Mouse (Mus musculus) MEL (cell line): ENCODE data around the gene Syt8. TPM values are rescaled to one million over a fixed set of nuclear protein-coding genes. Genes with fewer than 3 reads are reported as not detected.

ENCODE experiments used
- DNase-seq: peaks from one replicate; pipeline ENCODE4 v3.0.0; 2011; ENCODE audit warnings: low read depth, low spot score
- H3K27ac ChIP-seq: 2 replicates; pipeline ENCODE4 v1.5.1; 2012; ENCODE audit warnings: low read depth, mild to moderate bottlenecking, control low read depth, low read length, moderate library complexity; ENCODE audit not compliant: control insufficient read depth
- H3K27me3 ChIP-seq, 2 experiments: fragments of 150-350 bp in 1 of 2; sonication (generic) in 1 of 2; 2 replicates each; pipeline ENCODE4 v1.6.1; 2012; ENCODE audit warnings: low read length in 2 of 2, mild to moderate bottlenecking in 2 of 2, improper control_type of control experiment in 1 of 2, moderate library complexity in 1 of 2; ENCODE audit not compliant: insufficient read depth in 2 of 2, control insufficient read depth in 1 of 2
- H3K36me3 ChIP-seq, 2 experiments: 2 replicates each; pipeline ENCODE4 v1.6.1; 2012 to 2014; ENCODE audit warnings: low read length in 2 of 2, improper control_type of control experiment in 1 of 2, inconsistent platforms in 1 of 2, mild to moderate bottlenecking in 1 of 2; ENCODE audit not compliant: insufficient read depth in 2 of 2, control insufficient read depth in 1 of 2
- H3K4me1 ChIP-seq, 2 experiments: fragments of 150-350 bp in 1 of 2; sonication (generic) in 1 of 2; 2 replicates each; pipeline ENCODE4 v1.6.1; 2012; ENCODE audit warnings: low read length in 2 of 2, improper control_type of control experiment in 1 of 2, mild to moderate bottlenecking in 1 of 2; ENCODE audit not compliant: insufficient read depth in 2 of 2, control insufficient read depth in 1 of 2
- H3K4me3 ChIP-seq, 2 experiments: fragments of 150-350 bp in 1 of 2; sonication (generic) in 1 of 2; 2 replicates each; pipeline ENCODE4 v1.5.1; 2012; ENCODE audit warnings: low read depth in 2 of 2, low read length in 2 of 2, mild to moderate bottlenecking in 2 of 2, moderate library complexity in 2 of 2, control low read depth in 1 of 2, improper control_type of control experiment in 1 of 2; ENCODE audit not compliant: control insufficient read depth in 1 of 2, insufficient read depth in 1 of 2
- H3K79me2 ChIP-seq: 2 replicates; pipeline ENCODE4 v1.6.1; 2012; ENCODE audit warnings: mild to moderate bottlenecking, low read length, moderate library complexity; ENCODE audit not compliant: control insufficient read depth, poor library complexity, insufficient read depth
- H3K9ac ChIP-seq: 2 replicates; pipeline ENCODE4 v1.6.1; 2012; ENCODE audit warnings: low read depth, mild to moderate bottlenecking, control low read depth, low read length, moderate library complexity; ENCODE audit not compliant: control insufficient read depth, poor library complexity, severe bottlenecking
- H3K9me3 ChIP-seq: fragments of 150-350 bp; sonication (generic); replicated peaks from 2 replicates; pipeline ENCODE4 v1.6.1; 2012; ENCODE audit warnings: mild to moderate bottlenecking, low read length, improper control_type of control experiment, moderate library complexity; ENCODE audit not compliant: insufficient read depth
- BHLHE40 ChIP-seq: IDR thresholded peaks from 2 replicates; pipeline ENCODE4 v1.6.1; 2012; ENCODE audit warnings: low read depth, mild to moderate bottlenecking, inconsistent platforms, low read length, improper control_type of control experiment, borderline replicate concordance
- CHD1 ChIP-seq: IDR thresholded peaks from 2 replicates; pipeline ENCODE4 v1.6.1; 2012; ENCODE audit warnings: low read depth, mild to moderate bottlenecking, inconsistent platforms, low read length, improper control_type of control experiment
- ELF1 ChIP-seq: IDR thresholded peaks from 2 replicates; pipeline ENCODE4 v1.6.1; 2014; ENCODE audit warnings: low read depth, mild to moderate bottlenecking, inconsistent platforms, low read length, improper control_type of control experiment, moderate library complexity
- HCFC1 ChIP-seq: IDR thresholded peaks from 2 replicates; pipeline ENCODE4 v1.6.1; 2012; ENCODE audit warnings: low read depth, mild to moderate bottlenecking, inconsistent platforms, low read length, improper control_type of control experiment, moderate library complexity
- MAFK ChIP-seq: IDR thresholded peaks from 2 replicates; pipeline ENCODE4 v1.6.1; 2011; ENCODE audit warnings: low read depth, mild to moderate bottlenecking, low read length, improper control_type of control experiment, borderline replicate concordance
- MAX ChIP-seq: IDR thresholded peaks from 2 replicates; pipeline ENCODE4 v1.6.1; 2011; ENCODE audit warnings: low read length, improper control_type of control experiment
- MEF2A ChIP-seq: IDR thresholded peaks from 2 replicates; pipeline ENCODE4 v1.6.1; 2014; ENCODE audit warnings: low read depth, mild to moderate bottlenecking, inconsistent platforms, low read length, improper control_type of control experiment; ENCODE audit not compliant: poor library complexity, insufficient replicate concordance, severe bottlenecking; ENCODE audit errors: extremely low read depth
- MXI1 ChIP-seq: IDR thresholded peaks from 2 replicates; pipeline ENCODE4 v1.6.1; 2011; ENCODE audit warnings: mild to moderate bottlenecking, low read depth, low read length, improper control_type of control experiment
- NELFE ChIP-seq: IDR thresholded peaks from 2 replicates; pipeline ENCODE4 v1.6.1; 2011; ENCODE audit warnings: low read depth, low read length, improper control_type of control experiment
- NRF1 ChIP-seq: IDR thresholded peaks from 2 replicates; pipeline ENCODE4 v1.6.1; 2014; ENCODE audit warnings: low read depth, mild to moderate bottlenecking, inconsistent platforms, low read length, improper control_type of control experiment, moderate library complexity; ENCODE audit not compliant: poor library complexity, insufficient read depth, severe bottlenecking
- POLR2A ChIP-seq, 2 experiments: IDR thresholded peaks; 2 replicates each; pipeline ENCODE4 v1.6.1; 2011 to 2012; ENCODE audit warnings: low read length in 2 of 2, mild to moderate bottlenecking in 2 of 2, control low read depth in 1 of 2, improper control_type of control experiment in 1 of 2, low read depth in 1 of 2, moderate library complexity in 1 of 2; ENCODE audit not compliant: control insufficient read depth in 1 of 2, insufficient read depth in 1 of 2, poor library complexity in 1 of 2
- POLR2AphosphoS2 ChIP-seq: IDR thresholded peaks from 2 replicates; pipeline ENCODE4 v1.6.1; 2011; ENCODE audit warnings: low read length, improper control_type of control experiment
- RCOR1 ChIP-seq: IDR thresholded peaks from 2 replicates; pipeline ENCODE4 v1.6.1; 2012; ENCODE audit warnings: low read depth, mild to moderate bottlenecking, inconsistent platforms, low read length, improper control_type of control experiment
- TBP ChIP-seq: IDR thresholded peaks from 2 replicates; pipeline ENCODE4 v1.8.0; 2011; ENCODE audit warnings: low read depth, low read length, improper control_type of control experiment
- TCF12 ChIP-seq: IDR thresholded peaks from 2 replicates; pipeline ENCODE4 v1.6.1; 2014; ENCODE audit warnings: low read depth, mild to moderate bottlenecking, inconsistent platforms, low read length, improper control_type of control experiment, moderate library complexity
- UBTF ChIP-seq: IDR thresholded peaks from 2 replicates; pipeline ENCODE4 v1.6.1; 2012; ENCODE audit warnings: low read depth, mild to moderate bottlenecking, inconsistent platforms, low read length, improper control_type of control experiment, moderate library complexity, borderline replicate concordance; ENCODE audit not compliant: insufficient read depth
- USF1 ChIP-seq: IDR thresholded peaks from 2 replicates; pipeline ENCODE4 v1.6.1; 2014; ENCODE audit warnings: low read depth, mild to moderate bottlenecking, inconsistent platforms, low read length, improper control_type of control experiment, moderate library complexity
- USF2 ChIP-seq, 2 experiments: IDR thresholded peaks; 2 replicates each; pipeline ENCODE4 v1.6.1; 2011 to 2012; ENCODE audit warnings: improper control_type of control experiment in 2 of 2, low read length in 2 of 2, borderline replicate concordance in 1 of 2, inconsistent platforms in 1 of 2, low read depth in 1 of 2, mild to moderate bottlenecking in 1 of 2; ENCODE audit not compliant: insufficient read depth in 1 of 2
- ZKSCAN1 ChIP-seq: IDR thresholded peaks from 2 replicates; pipeline ENCODE4 v1.6.1; 2012; ENCODE audit warnings: low read depth, mild to moderate bottlenecking, inconsistent platforms, low read length, improper control_type of control experiment, moderate library complexity
- ZMIZ1 ChIP-seq: IDR thresholded peaks from 2 replicates; pipeline ENCODE4 v1.6.1; 2012; ENCODE audit warnings: low read depth, mild to moderate bottlenecking, inconsistent platforms, low read length, improper control_type of control experiment, moderate library complexity
- ZNF384 ChIP-seq: IDR thresholded peaks from 2 replicates; pipeline ENCODE4 v1.6.1; 2012; ENCODE audit warnings: low read depth, mild to moderate bottlenecking, inconsistent platforms, low read length, improper control_type of control experiment
- polyA plus RNA-seq, 2 experiments: library from polyadenylated mRNA; stranded (reverse) in 1 of 2; unstranded in 1 of 2; fragments of >175 nt in 1 of 2; fragments of >200 nt in 1 of 2; gene quantifications; 2 replicates each; pipeline versions ENCODE4 v1.2.1 to v1.2.4; 2012; ENCODE audit warnings: low replicate concordance in 2 of 2, low read depth in 1 of 2; ENCODE audit not compliant: insufficient read length in 2 of 2, insufficient read depth in 1 of 2, missing spikeins in 1 of 2
- total RNA-seq: library from RNA; depleted of rRNA; stranded (reverse); fragments of 300-350 nt; gene quantifications from 2 replicates; pipeline ENCODE4 v1.2.3, GENCODE M21; 2012

Gene Syt8
- total and polyA plus RNA-seq, 3 experiments, result not detected

DNA sequence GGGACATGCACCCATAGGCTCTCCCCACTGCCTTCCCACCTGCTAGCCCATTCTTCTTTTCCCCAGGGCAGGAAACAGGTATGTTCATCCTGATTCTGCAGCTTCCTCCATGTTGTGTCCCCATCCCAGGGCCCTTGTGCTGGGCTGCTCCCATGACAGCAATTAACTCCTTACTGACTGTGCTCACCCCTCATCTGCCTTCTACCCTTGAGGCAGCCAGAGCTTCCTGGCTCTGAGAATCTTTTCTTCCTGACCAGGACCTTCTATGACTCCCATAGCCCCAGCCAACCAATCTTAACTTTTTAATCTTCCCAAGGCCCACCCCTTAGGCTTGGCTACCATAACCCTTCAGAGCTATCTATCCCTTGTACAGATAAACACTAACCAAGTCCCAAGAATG is 44.7 kb downstream of the Syt8 start:
- Histone ChIP-seq H3K4me3 (no peak overlapping the region), H3K36me3 (no peaks in the 10 kb centered on the region), H3K27me3 (no peaks in the 10 kb centered on the region; a peak in 2 of 4 replicates), H3K9me3 (no peaks in the 10 kb centered on the region), H3K4me1 (no peaks in the 10 kb centered on the region), H3K79me2 (no peaks in the 10 kb centered on the region), H3K27ac (no peak overlapping the region), H3K9ac (no peak overlapping the region)
- DNase-seq, result no peak
- TF ChIP-seq NRF1 (no peak), MEF2A (no peak), MXI1 (no peak), HCFC1 (no peak), MAX (no peak), USF2 (IDR thresholded peaks at IDR 0.05; ENCODE audit: borderline replicate concordance in 1 of 2, insufficient read depth in 1 of 2, low read depth in 1 of 2, low read length in 2 of 2) (no peak), ZMIZ1 (no peak), USF1 (no peak), POLR2AphosphoS2 (no peak), ZNF384 (no peak), BHLHE40 (no peak), POLR2A (IDR thresholded peaks at IDR 0.05; ENCODE audit: control insufficient read depth in 1 of 2, insufficient read depth in 1 of 2, low read depth in 1 of 2, low read length in 2 of 2, poor library complexity in 1 of 2) (no peak), TBP (no peak), CHD1 (no peak)

DNA sequence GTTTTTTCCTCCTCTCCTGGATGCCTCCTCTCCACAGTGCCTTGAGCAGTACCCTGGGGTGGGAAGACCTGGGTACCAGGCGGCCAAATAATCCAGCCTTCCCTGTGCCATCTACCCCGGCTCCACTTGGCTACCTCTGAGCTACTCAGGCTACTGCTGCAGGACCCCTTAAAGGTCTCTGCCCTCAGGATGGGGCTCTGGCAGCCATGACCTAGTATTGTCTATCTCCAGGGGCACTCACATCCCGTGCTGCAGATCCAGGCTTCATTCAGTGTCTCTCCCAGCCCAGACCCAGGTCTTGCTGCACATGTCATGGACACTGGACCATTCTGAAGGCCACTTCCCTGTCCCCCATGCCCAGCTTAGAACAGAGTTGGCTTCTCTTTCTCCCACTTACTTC is 45.2 kb downstream of the Syt8 start:
- Histone ChIP-seq H3K4me1 (no peaks in the 10 kb centered on the region), H3K27me3 (no peaks in the 10 kb centered on the region; a peak in 2 of 4 replicates), H3K9me3 (no peaks in the 10 kb centered on the region), H3K4me3 (no peak overlapping the region), H3K9ac (no peak overlapping the region), H3K36me3 (no peaks in the 10 kb centered on the region), H3K79me2 (no peaks in the 10 kb centered on the region), H3K27ac (no peak overlapping the region)
- TF ChIP-seq POLR2A (IDR thresholded peaks at IDR 0.05; ENCODE audit: control insufficient read depth in 1 of 2, insufficient read depth in 1 of 2, low read depth in 1 of 2, low read length in 2 of 2, poor library complexity in 1 of 2) (no peak), NELFE (no peak), RCOR1 (no peak), ELF1 (no peak), UBTF (no peak), MAFK (no peak), ZKSCAN1 (no peak), TCF12 (no peak)
- no peak for DNase-seq
